Mouse (Mus musculus) intestine, postnatal 0 days (tissue): ENCODE measurements around the gene Lmntd1. TPM values are rescaled to one million over a fixed set of nuclear protein-coding genes. Genes with fewer than 3 reads are reported as not detected.

Experiments used
- ATAC-seq: fragments of 200-750 bp; cut with Nextera tagmentation; 2 replicates; pipeline ENCODE4 v1.8.0; 2017; ENCODE audit warnings: mild to moderate bottlenecking, moderate TSS enrichment, moderate library complexity
- H3K27ac ChIP-seq: fragments of 300-500 bp; sonication (generic); 2 replicates; pipeline ENCODE4 v1.5.1; 2014; ENCODE audit warnings: mild to moderate bottlenecking, low read depth, low read length, moderate library complexity
- H3K27me3 ChIP-seq: fragments of 300-500 bp; sonication (generic); replicated peaks from 2 replicates; pipeline ENCODE4 v1.6.1; 2014; ENCODE audit warnings: low read length, mixed read lengths; ENCODE audit not compliant: control insufficient read depth, insufficient read depth
- H3K36me3 ChIP-seq: fragments of 300-500 bp; sonication (generic); 2 replicates; pipeline ENCODE4 v1.6.1; 2014; ENCODE audit warnings: mild to moderate bottlenecking, moderate library complexity; ENCODE audit not compliant: control insufficient read depth, insufficient read depth
- H3K4me1 ChIP-seq: fragments of 300-500 bp; sonication (generic); replicated peaks from 2 replicates; pipeline ENCODE4 v1.6.1; 2014; ENCODE audit warnings: antibody characterized with exemption, low read length, mixed read lengths; ENCODE audit not compliant: control insufficient read depth, insufficient read depth
- H3K4me2 ChIP-seq: fragments of 300-500 bp; sonication (generic); replicated peaks from 2 replicates; pipeline ENCODE4 v1.6.1; 2014; ENCODE audit warnings: low read depth, mild to moderate bottlenecking, moderate library complexity
- H3K4me3 ChIP-seq: fragments of 300-500 bp; sonication (generic); 2 replicates; pipeline ENCODE4 v1.5.1; 2014; ENCODE audit warnings: low read depth, low read length
- H3K9ac ChIP-seq: fragments of 300-500 bp; sonication (generic); 2 replicates; pipeline ENCODE4 v1.6.1; 2014; ENCODE audit warnings: mild to moderate bottlenecking, low read depth, low read length
- H3K9me3 ChIP-seq: fragments of 300-500 bp; sonication (generic); 2 replicates; pipeline ENCODE4 v1.6.1; 2016; ENCODE audit warnings: mixed run types; ENCODE audit not compliant: control insufficient read depth
- CTCF ChIP-seq: sonication (generic); IDR thresholded peaks from 2 replicates; pipeline ENCODE4 v1.5.1; 2016; ENCODE audit warnings: low read depth, mild to moderate bottlenecking, control low read depth, antibody characterized with exemption, moderate library complexity
- WGBS: fragments of 180-500 bp; shearing (Covaris S2); extraction: QIAGEN DNeasy Blood & Tissue Kit; methylation state at CpG from one replicate; pipeline ENCODE4 v1.1.7; 2014; 5-methylcytosine and 5-hydroxymethylcytosine counted together
- polyA plus RNA-seq: library from polyadenylated mRNA; unstranded; fragments of >200 nt; fragmentation: Nextera tagmentation; extraction: Ambion mirVana; gene quantifications from 2 replicates; pipeline ENCODE4 v1.2.1, GENCODE M21; 2015

Lmntd1 gene
- polyA plus RNA-seq, 1 experiment from 2014 or later: 0.61 TPM

DNA sequence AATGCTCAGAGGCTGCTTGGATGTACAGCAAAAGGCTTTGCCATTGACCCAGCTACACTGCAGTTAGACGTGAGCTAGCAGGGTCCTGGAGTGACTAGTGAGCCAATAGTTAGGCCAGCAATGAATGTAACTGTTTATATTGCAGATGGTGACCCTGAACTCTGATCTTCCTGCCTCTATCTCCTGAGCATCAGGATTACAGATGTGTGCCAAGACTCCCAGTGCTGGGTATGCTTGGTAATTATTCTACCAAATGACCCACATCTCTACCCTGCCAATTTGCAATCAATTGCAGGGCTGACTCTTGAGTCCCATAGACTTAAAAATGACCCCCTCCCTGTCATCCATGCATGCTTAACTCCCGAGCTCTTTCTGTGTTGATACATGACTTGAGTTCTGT is 269.4 kb downstream of the Lmntd1 start:
- WGBS: 54% methylated on average over 2 of the region's 2 CpGs
- Histone ChIP-seq H3K27ac (no peak overlapping the region), H3K4me2 (no peak overlapping the region), H3K27me3 (no peaks in the 10 kb centered on the region), H3K9me3 (no peaks in the 10 kb centered on the region), H3K9ac (no peak overlapping the region), H3K36me3 (no peaks in the 10 kb centered on the region), H3K4me3 (no peak overlapping the region), H3K4me1 (0 out of 2 replicates have a peak, but pooled peaks cover under 1% of the 10 kb centered on the region)
- no peak for TF ChIP-seq CTCF
- ATAC-seq: no peak

DNA sequence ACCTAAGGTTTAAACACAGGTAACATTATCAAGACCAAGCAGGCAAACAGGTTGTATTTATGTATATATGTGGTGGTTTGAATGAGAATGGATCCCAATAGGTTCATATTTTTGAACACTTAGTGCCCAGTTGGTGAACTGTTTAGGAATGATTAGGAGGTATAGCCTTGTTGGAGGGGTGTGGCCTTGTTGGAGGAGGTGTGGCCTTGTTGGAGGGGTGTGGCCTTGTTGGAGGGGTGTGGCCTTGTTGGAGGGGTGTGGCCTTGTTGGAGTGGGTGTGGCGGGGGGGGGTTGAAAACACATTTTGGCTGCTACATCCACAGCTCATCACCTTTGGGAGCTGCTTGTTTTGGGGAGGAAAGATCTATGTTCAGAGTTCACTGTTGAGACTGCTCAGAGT is 270.7 kb downstream of the Lmntd1 start:
- H3K27me3 ChIP-seq: no peaks in the 10 kb centered on the region
- H3K27ac ChIP-seq: no peak overlapping the region
- WGBS: 64% methylated on average over 1 of the region's 1 CpGs
- no peaks in the 10 kb centered on the region for H3K36me3 ChIP-seq
- ATAC-seq: no peak
- H3K9me3 ChIP-seq: no peaks in the 10 kb centered on the region
- no peak overlapping the region for H3K9ac ChIP-seq
- no peak overlapping the region for H3K4me2 ChIP-seq
- H3K4me3 ChIP-seq: no peak overlapping the region
- TF ChIP-seq CTCF: no peak
- peaks cover 7% of the 10 kb centered on the region; the same call in 1 of the 2 replicates for H3K4me1 ChIP-seq

DNA sequence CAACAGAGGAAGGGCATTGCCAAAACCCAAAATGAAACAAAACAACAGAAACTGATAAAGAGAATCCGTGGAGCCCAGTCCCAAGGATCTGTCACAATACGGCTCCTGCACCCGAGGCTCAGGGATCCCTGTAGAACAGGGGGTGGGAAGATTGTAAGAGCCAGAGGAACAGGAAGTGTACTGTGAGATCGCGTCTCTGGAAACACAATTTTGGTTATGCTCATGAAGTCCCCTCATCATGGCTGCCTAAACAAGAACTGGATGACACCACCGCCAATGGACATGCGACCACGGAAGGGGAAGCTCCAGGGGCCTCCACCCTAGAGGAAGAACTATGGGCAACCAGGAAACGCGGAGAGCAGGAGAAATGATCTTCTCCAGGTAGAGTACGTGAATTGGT is 271.3 kb downstream of the Lmntd1 start:
- Histone ChIP-seq H3K4me3 (no peak overlapping the region), H3K27ac (no peak overlapping the region), H3K9me3 (no peaks in the 10 kb centered on the region), H3K4me2 (no peak overlapping the region), H3K27me3 (no peaks in the 10 kb centered on the region), H3K9ac (no peak overlapping the region), H3K36me3 (no peaks in the 10 kb centered on the region), H3K4me1 (peaks cover 7% of the 10 kb centered on the region; the same call in 1 of the 2 replicates)
- ATAC-seq: no peak
- no peak for TF ChIP-seq CTCF
- WGBS: 82% methylated on average over 11 of the region's 11 CpGs

DNA sequence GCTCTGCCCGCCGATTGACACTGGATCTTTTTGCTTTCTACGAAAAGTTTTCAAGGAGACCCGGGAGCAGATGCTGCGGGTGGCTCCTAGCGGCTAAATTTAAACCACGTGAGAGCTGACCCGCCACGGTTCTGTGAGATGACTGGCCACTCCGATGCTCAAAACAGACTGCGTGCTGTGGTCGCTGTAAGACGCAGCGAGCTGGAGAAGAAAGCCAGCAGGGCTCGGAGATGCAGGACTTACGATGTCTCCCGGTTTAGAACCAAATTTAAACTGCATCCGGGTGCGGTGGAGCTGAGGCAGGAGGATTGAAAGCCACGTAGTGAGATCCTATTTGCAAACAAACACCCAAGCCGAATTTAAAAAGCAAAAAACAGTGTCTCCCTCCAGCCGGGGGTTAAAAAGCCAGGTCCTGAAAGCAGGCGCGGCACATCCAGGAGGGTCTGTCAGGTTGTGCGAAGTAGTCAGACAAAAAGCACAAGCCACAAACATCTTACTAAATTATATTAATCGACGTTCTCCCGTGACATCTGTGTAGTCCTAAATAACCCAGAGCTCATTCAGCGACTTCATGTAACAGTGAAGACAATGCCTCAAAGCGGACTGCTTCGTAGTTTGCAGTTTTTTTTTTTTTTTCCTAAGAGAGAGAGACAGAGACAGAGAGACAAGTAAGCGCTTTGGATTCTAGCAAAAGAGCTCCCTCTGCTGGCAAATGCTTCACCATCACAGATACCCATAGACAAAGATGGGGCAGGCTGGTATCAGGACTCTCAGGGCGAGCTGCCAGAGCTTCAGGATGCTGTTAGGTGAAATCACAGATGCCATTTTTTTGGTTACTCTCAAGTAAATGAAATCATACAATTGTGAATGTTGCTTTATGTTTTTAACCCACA is 272.6 kb downstream of the Lmntd1 start:
- no peaks in the 10 kb centered on the region for H3K27me3 ChIP-seq
- peaks cover 11% of the 10 kb centered on the region; the same call in 1 of the 2 replicates for H3K4me1 ChIP-seq
- peak; percentile 89 for TF ChIP-seq CTCF
- H3K9me3 ChIP-seq: no peaks in the 10 kb centered on the region
- H3K27ac ChIP-seq: peak overlapping the region; percentile 92
- ATAC-seq: no peak
- peak overlapping the region; percentile 37 for H3K4me3 ChIP-seq
- under 1% methylated on average over 33 of the region's 33 CpGs for WGBS
- H3K9ac ChIP-seq: peak overlapping the region; percentile 43
- H3K36me3 ChIP-seq: no peaks in the 10 kb centered on the region
- H3K4me2 ChIP-seq: peak overlapping the region; percentile 74

DNA sequence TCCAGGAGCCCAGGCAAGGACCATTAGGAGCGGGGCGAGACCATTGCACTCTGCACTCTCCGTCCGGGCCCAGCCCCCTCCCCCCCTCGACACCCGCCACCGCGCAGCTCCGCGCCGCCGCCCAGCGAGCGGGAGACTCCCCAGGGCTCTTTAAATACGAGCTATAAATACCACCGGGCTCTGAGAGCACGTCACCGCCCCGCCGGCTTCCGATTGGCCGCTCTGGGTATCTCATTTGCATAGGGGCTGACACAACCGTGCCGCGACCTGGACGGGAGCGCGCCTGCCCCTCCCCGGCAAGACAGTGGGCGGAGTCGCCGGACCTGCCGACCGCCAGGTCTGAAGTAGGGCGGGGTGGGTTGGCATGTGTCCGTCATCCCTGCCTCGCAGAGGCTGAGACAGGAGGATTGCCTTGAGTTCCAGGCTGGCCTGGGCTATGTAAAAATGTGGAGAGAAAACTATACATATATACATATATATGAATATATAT is 273.4 kb downstream of the Lmntd1 start:
- H3K36me3 ChIP-seq: no peaks in the 10 kb centered on the region
- under 1% methylated on average over 31 of the region's 37 CpGs for WGBS
- ATAC-seq: peak; percentile 96
- peak; percentile 18; the same call in 1 of the 2 replicates for TF ChIP-seq CTCF
- H3K9ac ChIP-seq: peak overlapping the region; percentile 58; the same call in 1 of the 2 replicates
- peak overlapping the region; percentile 92 for H3K27ac ChIP-seq
- no peaks in the 10 kb centered on the region for H3K27me3 ChIP-seq
- H3K9me3 ChIP-seq: no peaks in the 10 kb centered on the region
- peaks cover 11% of the 10 kb centered on the region; the same call in 1 of the 2 replicates for H3K4me1 ChIP-seq
- H3K4me3 ChIP-seq: peak overlapping the region; percentile 37
- peak overlapping the region; percentile 74 for H3K4me2 ChIP-seq

DNA sequence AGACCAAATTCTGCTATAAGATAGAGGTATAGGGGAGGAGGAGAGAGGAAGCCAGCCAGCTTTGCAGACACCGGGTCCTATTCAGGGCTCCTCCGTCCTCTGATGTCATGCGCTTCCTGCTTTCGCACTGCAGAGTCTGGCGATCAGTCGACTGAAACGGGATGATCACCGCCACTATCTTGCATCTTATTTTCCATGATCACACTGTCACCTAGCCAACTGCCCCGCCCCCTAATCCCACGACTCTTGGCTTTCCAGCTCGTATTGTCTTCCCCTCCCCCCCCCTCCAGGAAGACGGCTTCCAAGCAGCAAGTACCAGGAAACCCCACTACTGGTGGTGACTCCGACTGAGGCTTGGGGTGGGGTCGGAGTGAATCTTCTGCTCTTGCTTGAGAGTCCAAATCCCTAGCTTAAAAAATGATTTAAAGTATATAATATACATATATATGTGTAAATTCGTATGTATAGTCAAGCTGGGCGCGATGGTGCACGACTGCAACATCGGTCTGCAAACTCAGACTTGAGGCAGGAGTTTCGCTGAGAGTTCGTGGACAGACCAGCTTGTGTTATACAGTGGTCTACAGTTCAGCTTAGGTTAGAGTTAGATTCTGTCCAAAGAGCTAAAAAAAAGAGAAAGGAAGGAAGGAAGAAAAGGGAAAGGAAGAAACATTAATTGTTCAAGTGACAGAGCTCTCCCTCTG is 274.0 kb downstream of the Lmntd1 start:
- no peak for TF ChIP-seq CTCF
- Histone ChIP-seq H3K4me3 (peak overlapping the region; percentile 37), H3K9ac (peak overlapping the region; percentile 58), H3K27ac (peak overlapping the region; percentile 92), H3K4me1 (peaks cover 11% of the 10 kb centered on the region; the same call in 1 of the 2 replicates), H3K27me3 (no peaks in the 10 kb centered on the region), H3K36me3 (no peaks in the 10 kb centered on the region), H3K9me3 (no peaks in the 10 kb centered on the region), H3K4me2 (peak overlapping the region; percentile 74)
- WGBS: under 1% methylated on average over 21 of the region's 21 CpGs
- peak; percentile 26 for ATAC-seq
